Mouse (Mus musculus): ENCODE measurements around the gene Ptprk. TPM values are rescaled to one million over a fixed set of nuclear protein-coding genes. Genes with fewer than 3 reads are reported as not detected.

Ptprk gene
- total and polyA plus RNA-seq, 2 experiments from 2014 or later: 25.6 to 70.3 TPM

DNA sequence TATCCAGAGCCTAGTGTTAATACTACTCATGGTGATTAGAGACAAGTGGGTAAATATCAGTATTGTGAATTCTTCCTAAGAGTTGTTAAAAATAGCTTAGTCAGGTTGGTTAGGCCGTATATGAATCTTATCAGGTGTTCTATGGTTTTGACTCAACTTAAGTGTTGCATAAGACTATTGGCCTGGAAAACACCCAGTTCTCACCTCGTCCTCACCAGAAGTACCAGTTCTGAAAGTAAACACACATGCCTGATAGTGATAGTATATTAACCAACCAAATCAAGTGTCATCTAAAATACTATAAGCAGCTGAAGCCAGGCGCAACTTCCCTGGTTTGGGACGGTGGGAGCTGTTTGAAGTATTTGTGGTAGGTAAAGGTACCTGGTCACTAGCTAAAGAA, 153.1 kb downstream of the Ptprk start:
- WGBS: 39% methylated on average over 4 of the region's 4 CpGs
- Histone ChIP-seq H3K4me1 (ENCODE audit: control insufficient read depth, insufficient read depth) (peaks cover 26% of the 10 kb centered on the region; the same call in 1 of the 2 replicates), H3K27ac (ENCODE audit: low read depth) (no peak overlapping the region), H3K4me3 (ENCODE audit: low read depth, low read length) (no peak overlapping the region), H3K36me3 (replicated peaks; ENCODE audit: control insufficient read depth, insufficient read depth, low read length) (no peaks in the 10 kb centered on the region), H3K4me2 (ENCODE audit: low read depth, low read length) (no peak overlapping the region), H3K27me3 (ENCODE audit: control insufficient read depth, insufficient read depth, low read length) (no peaks in the 10 kb centered on the region), H3K9ac (replicated peaks; ENCODE audit: low read depth, low read length) (no peak overlapping the region), H3K9me3 (replicated peaks; ENCODE audit: control insufficient read depth, low read length) (no peaks in the 10 kb centered on the region)
- DNase-seq (ENCODE audit: low spot score): no peak
- TF ChIP-seq CTCF (IDR thresholded peaks at IDR 0.05; ENCODE audit: low read depth): no peak
- no peak for TF ChIP-seq EP300 (IDR thresholded peaks at IDR 0.05; ENCODE audit: low read depth)
- no peak for ATAC-seq (ENCODE audit: insufficient read depth, low read depth)

DNA sequence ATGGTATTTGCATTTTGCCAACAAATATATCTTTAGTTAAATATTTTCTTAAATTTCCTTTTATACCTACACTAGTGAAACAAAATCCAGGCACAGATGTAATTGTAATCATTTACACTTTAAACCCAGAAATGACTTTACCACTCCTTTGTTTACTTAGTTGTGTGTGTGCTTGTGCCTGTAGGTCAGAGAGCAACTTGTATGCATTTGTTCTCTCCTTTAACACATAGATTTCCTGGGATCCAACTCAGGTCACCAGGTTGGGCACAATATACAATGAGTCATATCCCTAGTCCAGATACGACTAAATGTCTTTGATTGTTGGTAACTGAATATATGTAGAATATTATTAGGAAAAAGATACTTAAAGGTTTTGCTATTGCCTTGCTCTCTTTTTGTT, 153.6 kb downstream of the Ptprk start:
- Histone ChIP-seq H3K27ac (ENCODE audit: low read depth) (no peak overlapping the region), H3K4me3 (ENCODE audit: low read depth, low read length) (no peak overlapping the region), H3K4me1 (ENCODE audit: control insufficient read depth, insufficient read depth) (peaks cover 26% of the 10 kb centered on the region; the same call in 1 of the 2 replicates), H3K27me3 (ENCODE audit: control insufficient read depth, insufficient read depth, low read length) (no peaks in the 10 kb centered on the region), H3K9me3 (replicated peaks; ENCODE audit: control insufficient read depth, low read length) (no peaks in the 10 kb centered on the region), H3K9ac (replicated peaks; ENCODE audit: low read depth, low read length) (no peak overlapping the region), H3K36me3 (replicated peaks; ENCODE audit: control insufficient read depth, insufficient read depth, low read length) (no peaks in the 10 kb centered on the region), H3K4me2 (ENCODE audit: low read depth, low read length) (no peak overlapping the region)
- no peak for DNase-seq (ENCODE audit: low spot score)
- no peak for ATAC-seq (ENCODE audit: insufficient read depth, low read depth)
- 69% methylated on average over 1 of the region's 1 CpGs for WGBS
- TF ChIP-seq EP300 (IDR thresholded peaks at IDR 0.05; ENCODE audit: low read depth) (no peak), CTCF (IDR thresholded peaks at IDR 0.05; ENCODE audit: low read depth) (no peak)

DNA sequence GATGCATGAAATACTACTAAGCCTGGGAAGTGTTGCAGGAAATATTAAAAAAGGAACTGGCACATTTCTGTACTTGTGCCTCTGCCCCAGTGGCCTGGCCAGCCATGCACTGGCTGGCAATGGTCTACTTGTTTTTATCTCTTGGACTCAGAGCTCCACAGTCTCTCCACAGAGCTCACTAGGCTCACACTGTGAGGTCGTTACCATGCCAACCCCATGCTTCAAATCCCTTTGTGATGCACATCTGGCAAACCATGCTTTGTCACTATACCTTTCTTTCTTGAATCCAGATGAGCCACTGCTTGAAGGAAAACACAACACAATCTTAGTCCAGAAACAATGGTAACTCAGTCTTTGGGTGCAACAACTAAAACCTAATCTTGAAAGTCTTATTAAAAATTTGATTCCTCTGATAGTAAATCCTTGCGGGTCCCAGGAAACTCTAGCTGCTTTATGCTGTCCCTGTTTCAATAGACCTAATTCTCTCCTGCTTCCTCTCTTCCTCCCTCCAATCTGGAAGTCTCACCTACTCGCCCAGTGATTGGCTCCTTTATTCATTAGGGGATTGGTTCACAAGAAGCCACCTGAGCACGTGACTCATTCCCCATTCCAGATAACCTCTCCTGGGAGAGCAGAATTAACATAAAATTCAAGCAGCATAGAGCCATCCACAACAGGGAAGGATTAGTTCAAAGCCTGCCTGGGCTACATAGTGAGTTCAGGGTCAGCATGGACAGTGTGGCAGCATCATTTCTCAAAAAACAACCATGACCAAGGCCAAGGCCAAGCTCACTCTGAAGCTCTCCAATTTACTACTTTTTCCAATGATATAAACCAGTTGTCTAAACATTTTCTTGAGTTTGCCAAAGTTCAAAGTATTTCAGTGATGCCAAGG, 157.9 kb downstream of the Ptprk start:
- H3K36me3 ChIP-seq (replicated peaks; ENCODE audit: control insufficient read depth, insufficient read depth, low read length): no peaks in the 10 kb centered on the region
- H3K4me2 ChIP-seq (ENCODE audit: low read depth, low read length): no peak overlapping the region
- ATAC-seq (ENCODE audit: insufficient read depth, low read depth): no peak
- TF ChIP-seq CTCF (IDR thresholded peaks at IDR 0.05; ENCODE audit: low read depth): no peak
- TF ChIP-seq EP300 (IDR thresholded peaks at IDR 0.05; ENCODE audit: low read depth): no peak
- no peak overlapping the region for H3K9ac ChIP-seq (replicated peaks; ENCODE audit: low read depth, low read length)
- H3K4me1 ChIP-seq (ENCODE audit: control insufficient read depth, insufficient read depth): peaks cover 13% of the 10 kb centered on the region; the same call in 1 of the 2 replicates
- H3K9me3 ChIP-seq (replicated peaks; ENCODE audit: control insufficient read depth, low read length): no peaks in the 10 kb centered on the region
- no peak for DNase-seq (ENCODE audit: low spot score)
- no peak overlapping the region for H3K4me3 ChIP-seq (ENCODE audit: low read depth, low read length)
- no peak overlapping the region for H3K27ac ChIP-seq (ENCODE audit: low read depth)
- WGBS: 77% methylated on average over 4 of the region's 4 CpGs
- H3K27me3 ChIP-seq (ENCODE audit: control insufficient read depth, insufficient read depth, low read length): no peaks in the 10 kb centered on the region

DNA sequence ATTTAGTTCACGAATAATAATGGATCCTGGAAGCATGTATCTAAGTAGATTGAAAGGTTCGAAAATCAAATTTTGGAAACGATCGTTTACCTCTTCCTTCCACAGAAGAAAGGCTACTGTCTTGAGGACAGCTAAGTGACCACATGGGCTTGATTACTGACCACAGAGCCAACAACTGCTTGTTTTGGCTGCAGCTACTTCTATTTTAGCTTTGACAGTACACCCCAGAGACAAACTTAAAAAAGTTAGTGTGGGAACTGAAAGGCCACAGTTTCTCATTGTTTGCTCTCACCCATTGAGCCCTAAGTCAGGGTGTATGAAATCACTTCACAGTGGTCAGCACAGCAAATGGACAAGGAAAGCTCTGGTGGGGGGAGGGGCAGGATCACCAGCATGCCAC, 174.4 kb downstream of the Ptprk start:
- Histone ChIP-seq H3K27me3 (ENCODE audit: control insufficient read depth, insufficient read depth, low read length) (no peaks in the 10 kb centered on the region), H3K9ac (replicated peaks; ENCODE audit: low read depth, low read length) (no peak overlapping the region), H3K36me3 (replicated peaks; ENCODE audit: control insufficient read depth, insufficient read depth, low read length) (no peaks in the 10 kb centered on the region), H3K4me2 (ENCODE audit: low read depth, low read length) (no peak overlapping the region), H3K4me1 (ENCODE audit: control insufficient read depth, insufficient read depth) (no peaks in the 10 kb centered on the region), H3K4me3 (ENCODE audit: low read depth, low read length) (no peak overlapping the region), H3K27ac (ENCODE audit: low read depth) (no peak overlapping the region), H3K9me3 (replicated peaks; ENCODE audit: control insufficient read depth, low read length) (no peaks in the 10 kb centered on the region)
- no peak for TF ChIP-seq EP300 (IDR thresholded peaks at IDR 0.05; ENCODE audit: low read depth)
- no peak for TF ChIP-seq CTCF (IDR thresholded peaks at IDR 0.05; ENCODE audit: low read depth)
- no peak for DNase-seq (ENCODE audit: low spot score)
- WGBS: 74% methylated on average over 4 of the region's 4 CpGs
- ATAC-seq (ENCODE audit: insufficient read depth, low read depth): no peak

DNA sequence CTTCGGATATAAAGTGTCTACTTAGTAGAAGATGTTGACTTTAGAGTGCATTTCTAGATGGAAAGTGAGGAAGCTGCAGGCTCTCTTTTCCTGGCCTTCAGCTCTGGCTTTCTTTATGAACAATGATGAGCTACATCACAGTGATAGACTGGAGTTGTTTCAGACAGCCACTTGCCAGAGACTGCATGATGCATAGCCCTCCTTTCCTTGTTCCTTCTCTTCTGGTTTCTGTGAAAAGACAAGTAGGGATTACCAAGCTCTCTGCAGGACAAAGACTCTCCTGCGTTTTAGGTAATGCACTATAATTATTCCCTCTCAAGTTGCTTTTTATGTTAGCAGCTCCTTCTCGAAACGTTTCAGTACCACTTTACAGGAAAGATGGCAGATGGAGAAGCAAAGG, 176.8 kb downstream of the Ptprk start:
- H3K9me3 ChIP-seq (replicated peaks; ENCODE audit: control insufficient read depth, low read length): no peaks in the 10 kb centered on the region
- no peak overlapping the region for H3K4me3 ChIP-seq (ENCODE audit: low read depth, low read length)
- H3K27ac ChIP-seq (ENCODE audit: low read depth): no peak overlapping the region
- H3K9ac ChIP-seq (replicated peaks; ENCODE audit: low read depth, low read length): no peak overlapping the region
- H3K4me1 ChIP-seq (ENCODE audit: control insufficient read depth, insufficient read depth): no peaks in the 10 kb centered on the region
- 70% methylated on average over 4 of the region's 4 CpGs for WGBS
- DNase-seq (ENCODE audit: low spot score) (no peak), ATAC-seq (ENCODE audit: insufficient read depth, low read depth) (no peak)
- H3K27me3 ChIP-seq (ENCODE audit: control insufficient read depth, insufficient read depth, low read length): no peaks in the 10 kb centered on the region
- H3K4me2 ChIP-seq (ENCODE audit: low read depth, low read length): no peak overlapping the region
- TF ChIP-seq CTCF (IDR thresholded peaks at IDR 0.05; ENCODE audit: low read depth): no peak
- TF ChIP-seq EP300 (IDR thresholded peaks at IDR 0.05; ENCODE audit: low read depth): no peak
- H3K36me3 ChIP-seq (replicated peaks; ENCODE audit: control insufficient read depth, insufficient read depth, low read length): no peaks in the 10 kb centered on the region
